Mouse (Mus musculus) lung, postnatal 0 days (tissue): Measurements from ENCODE around the gene Gpc6.

Source experiments
- CTCF ChIP-seq: IDR thresholded peaks from 2 replicates; pipeline ENCODE4 v1.5.1; 2016; ENCODE audit warnings: antibody characterized with exemption, mild to moderate bottlenecking
- EP300 ChIP-seq: IDR thresholded peaks from 2 replicates; pipeline ENCODE4 v1.6.1; 2016; ENCODE audit warnings: antibody characterized with exemption, mild to moderate bottlenecking, control low read depth

GRCm38 (mm10) chr14:117794874-117795273 lies 869.8 kb downstream of the Gpc6 start:
- no peak for TF ChIP-seq CTCF
- no peak for TF ChIP-seq EP300
